Mouse (Mus musculus): ENCODE data around the gene Cd79a.

Cd79a gene

GRCm38 (mm10) chr7:24931651-24932050, 34.5 kb downstream of the Cd79a start:
- DNase-seq: no peak

- no peak for DNase-seq
These were observed 46.5 kb downstream of the Cd79a start for GRCm38 (mm10) chr7:24943641-24944040.

- DNase-seq: no peak
These were observed 47.2 kb downstream of the Cd79a start, which contains the start of gene Gm4881 for GRCm38 (mm10) chr7:24944257-24944950. Gene Gm4881 (minus strand): TSS chr7:24944494.

DNA sequence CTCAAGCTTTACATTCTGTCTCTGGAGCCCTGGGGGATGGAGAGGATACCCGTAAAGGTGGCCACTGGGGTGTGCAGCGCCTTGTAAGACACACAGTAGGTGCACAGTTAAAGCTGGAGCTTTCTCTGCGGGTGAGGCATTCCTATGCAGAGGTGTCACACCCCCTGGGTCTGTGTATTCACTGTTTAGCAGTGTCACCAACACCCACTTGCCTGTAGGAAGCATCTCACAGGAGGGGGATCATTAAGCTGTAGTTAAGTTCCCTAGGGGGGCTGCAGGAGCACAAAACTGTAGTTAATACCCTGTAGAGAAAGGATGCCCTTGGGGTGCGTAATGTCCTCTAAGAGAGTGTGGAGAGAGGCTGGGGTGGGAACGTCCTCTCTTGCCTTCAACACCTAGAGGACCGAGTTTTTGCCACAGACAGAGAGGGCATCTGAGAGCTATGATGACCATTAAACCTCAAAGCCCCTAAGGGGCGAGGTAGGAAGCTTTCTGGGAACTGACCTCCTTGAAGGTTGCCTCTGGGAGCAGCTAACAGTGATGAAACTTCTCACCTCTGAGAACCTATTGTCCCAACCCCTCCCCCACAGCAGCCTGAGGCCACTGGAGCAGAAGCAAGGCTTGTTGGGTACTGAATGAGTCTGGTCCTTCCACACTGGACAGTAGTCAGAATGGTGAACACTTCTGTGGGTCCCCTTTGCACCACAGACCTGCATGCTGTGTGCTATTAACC, 50.3 kb downstream of the Cd79a start:
- no peak for DNase-seq

GRCm38 (mm10) chr7:24948774-24949173, 51.6 kb downstream of the Cd79a start:
- no peak for DNase-seq

DNA sequence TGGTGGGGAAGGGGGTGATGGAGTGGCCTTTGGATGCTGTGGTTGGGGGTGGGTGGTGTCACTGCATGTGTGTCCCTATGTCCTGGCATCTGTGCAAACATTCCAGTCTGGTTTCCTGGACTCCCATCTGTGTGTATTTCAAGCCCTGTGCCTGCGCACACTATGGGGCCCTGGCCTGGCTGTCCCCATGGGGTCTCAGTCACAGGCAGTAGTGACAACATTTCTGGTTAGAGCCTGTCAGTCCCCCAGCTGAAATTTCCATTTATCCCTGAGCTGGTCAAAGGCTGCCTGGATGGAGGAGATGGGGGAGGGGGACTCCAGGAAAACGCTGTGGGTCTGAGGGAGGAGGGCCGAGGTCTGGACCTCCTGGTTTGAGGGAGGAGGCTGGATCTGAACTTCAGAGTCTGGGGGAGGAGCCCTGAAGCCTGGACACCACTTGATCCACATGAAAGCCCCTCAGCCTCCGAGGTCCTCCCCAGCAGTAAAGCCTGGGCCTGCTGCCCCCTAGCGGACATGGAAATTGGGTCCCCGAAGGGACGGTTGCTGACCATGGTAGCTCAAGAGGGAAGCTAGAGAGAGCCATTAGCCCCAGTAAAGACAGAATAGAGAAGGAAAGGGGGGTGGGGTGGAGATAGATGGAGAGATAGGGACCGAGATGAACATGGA, 52.9 kb downstream of the Cd79a start:
- DNase-seq: peak; percentile 80
